Mouse (Mus musculus): Measurements from ENCODE around the gene Armc5. TPM values are rescaled to one million over a fixed set of nuclear protein-coding genes. Genes with fewer than 3 reads are reported as not detected.

Armc5 gene
- polyA plus RNA-seq, 1 experiment, result not detected

- no peak overlapping the region for H3K4me3 ChIP-seq (ENCODE audit: insufficient read depth, low read depth, low read length)
- H3K4me1 ChIP-seq (ENCODE audit: control insufficient read depth, insufficient read depth, low read length), result peaks cover 10% of the 10 kb centered on the region
- TF ChIP-seq POLR2A (IDR thresholded peaks at IDR 0.05; ENCODE audit: insufficient read depth, low read depth, low read length) (no peak), CTCF (IDR thresholded peaks at IDR 0.05; ENCODE audit: insufficient read depth, low read depth, low read length) (no peak)
- H3K27ac ChIP-seq (ENCODE audit: insufficient read depth, low read depth, low read length), result no peak overlapping the region
- 96% methylated on average over 16 of the region's 16 CpGs for WGBS
These were observed 5.2 kb downstream of the Armc5 start for GRCm38 (mm10) chr7:128242331-128242730.

DNA sequence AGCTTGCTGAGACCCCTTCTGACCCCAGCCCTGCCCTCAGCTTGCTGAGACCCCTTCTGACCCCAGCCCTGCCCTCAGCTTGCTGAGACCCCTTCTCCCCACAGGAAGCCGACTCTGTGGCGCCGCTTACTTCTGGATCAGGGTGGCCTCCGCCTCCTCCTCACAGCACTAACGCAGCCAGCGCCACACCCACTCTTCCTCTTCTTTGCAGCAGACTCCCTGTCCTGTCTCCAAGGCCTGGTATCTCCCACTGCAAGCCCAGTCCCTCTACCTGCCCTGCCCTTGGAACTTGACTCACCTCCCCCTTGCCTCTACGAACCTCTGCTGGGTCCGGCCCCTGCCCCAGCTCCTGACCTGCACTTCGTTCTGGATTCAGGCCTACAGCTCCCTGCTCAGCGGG, 6.8 kb downstream of the Armc5 start:
- peaks cover 10% of the 10 kb centered on the region for H3K4me1 ChIP-seq (ENCODE audit: control insufficient read depth, insufficient read depth, low read length)
- H3K27ac ChIP-seq (ENCODE audit: insufficient read depth, low read depth, low read length), result no peak overlapping the region
- WGBS, result 75% methylated on average over 10 of the region's 10 CpGs
- no peak overlapping the region for H3K4me3 ChIP-seq (ENCODE audit: insufficient read depth, low read depth, low read length)
- TF ChIP-seq CTCF (IDR thresholded peaks at IDR 0.05; ENCODE audit: insufficient read depth, low read depth, low read length), result no peak
- no peak for TF ChIP-seq POLR2A (IDR thresholded peaks at IDR 0.05; ENCODE audit: insufficient read depth, low read depth, low read length)

DNA sequence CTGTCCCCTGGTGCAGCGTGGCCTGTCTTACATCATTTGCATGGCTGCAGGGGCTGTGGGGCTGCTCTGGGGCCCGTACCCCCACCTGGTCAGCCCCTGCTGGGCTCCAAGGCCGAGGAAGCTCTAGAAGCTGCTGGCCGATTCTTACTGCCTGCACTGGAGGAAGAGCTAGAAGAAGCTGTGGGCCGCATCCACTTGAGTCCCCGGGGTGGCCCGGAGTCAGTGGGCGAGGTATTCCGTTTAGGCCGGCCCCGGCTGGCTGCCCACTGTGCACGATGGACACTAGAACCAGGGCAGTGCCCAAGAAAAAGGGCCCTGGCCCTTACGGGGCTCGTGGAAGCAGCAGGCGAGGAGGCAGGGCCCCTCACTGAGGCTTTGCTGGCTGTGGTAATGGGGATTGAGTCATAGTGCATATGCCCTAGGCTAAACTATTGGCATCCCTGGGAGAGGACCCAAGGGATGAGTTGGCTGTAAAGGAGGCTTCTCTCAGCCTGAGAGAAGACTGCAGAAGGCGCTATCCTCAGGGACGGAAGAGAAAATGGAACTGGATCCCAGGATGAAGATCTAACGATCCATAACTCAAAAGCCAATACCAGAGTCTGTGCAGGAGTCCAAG, 7.4 kb downstream of the Armc5 start:
- H3K4me1 ChIP-seq (ENCODE audit: control insufficient read depth, insufficient read depth, low read length), result peaks cover 10% of the 10 kb centered on the region
- H3K4me3 ChIP-seq (ENCODE audit: insufficient read depth, low read depth, low read length), result no peak overlapping the region
- H3K27ac ChIP-seq (ENCODE audit: insufficient read depth, low read depth, low read length), result no peak overlapping the region
- 90% methylated on average over 18 of the region's 18 CpGs for WGBS
- TF ChIP-seq CTCF (IDR thresholded peaks at IDR 0.05; ENCODE audit: insufficient read depth, low read depth, low read length), result no peak
- no peak for TF ChIP-seq POLR2A (IDR thresholded peaks at IDR 0.05; ENCODE audit: insufficient read depth, low read depth, low read length)

DNA sequence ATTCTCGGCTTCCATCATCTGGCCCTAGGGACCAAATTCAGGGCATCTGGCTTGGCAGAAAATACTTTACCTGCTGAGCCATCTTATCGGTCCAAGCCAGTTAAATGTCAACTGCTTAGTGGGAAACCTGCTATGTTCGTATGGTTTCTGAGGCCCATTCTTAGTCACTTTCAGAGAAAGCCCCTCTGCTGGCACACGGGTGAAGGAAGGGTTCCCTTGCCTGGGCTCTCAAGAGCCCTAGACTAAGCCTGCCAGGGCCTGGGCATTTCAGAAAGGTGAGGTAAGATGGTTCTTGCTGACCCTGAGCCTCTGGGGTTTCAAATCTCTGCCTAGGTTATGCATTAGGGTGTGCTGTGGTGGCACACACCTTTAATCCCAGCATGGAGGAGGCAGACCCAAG, 8.4 kb downstream of the Armc5 start:
- 85% methylated on average over 4 of the region's 4 CpGs for WGBS

DNA sequence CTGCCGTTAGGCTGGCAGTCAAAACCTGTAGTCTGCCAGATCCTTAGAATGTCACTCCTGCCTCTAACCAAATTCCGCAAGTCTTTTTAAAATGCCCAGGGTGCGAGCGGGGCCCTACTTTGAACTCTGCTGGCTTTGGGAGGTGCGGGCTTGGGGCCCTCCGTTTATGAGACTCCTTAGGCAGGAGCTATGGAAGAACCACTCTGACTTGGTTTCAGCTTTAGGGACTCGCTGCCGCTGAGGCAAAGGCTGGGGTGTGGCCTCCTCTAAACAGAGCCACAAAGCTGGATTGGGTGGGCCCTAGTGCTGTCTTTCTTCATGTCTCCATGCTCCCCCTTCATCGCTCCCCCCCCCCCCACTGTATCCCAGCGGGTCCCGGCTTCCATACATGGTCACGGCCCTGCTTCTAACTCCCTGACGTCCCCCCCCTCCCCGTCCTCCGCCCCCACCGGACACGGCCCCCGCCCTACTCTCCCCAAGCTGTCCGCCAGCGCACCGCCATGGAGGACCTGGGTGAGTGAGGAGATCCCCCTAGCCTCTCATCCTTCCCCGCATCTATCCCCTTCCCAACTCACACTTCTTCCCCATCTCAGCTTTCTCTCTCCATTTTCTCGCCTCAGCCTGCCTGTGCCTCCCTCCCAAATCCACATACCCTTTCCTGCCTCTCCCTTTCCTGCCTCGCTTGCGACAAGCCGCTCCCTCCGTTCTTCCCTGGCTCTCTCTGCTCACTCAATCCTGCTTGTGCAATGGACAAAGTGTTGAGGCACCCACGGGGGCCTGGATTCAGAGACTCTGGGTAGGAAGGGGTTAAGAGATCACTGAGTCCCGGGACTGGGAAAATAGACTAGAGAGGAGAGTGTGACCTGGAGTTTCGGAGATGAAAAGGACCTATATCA, 9.6 kb downstream of the Armc5 start, which contains the start of gene Tgfb1i1:
Tgfb1i1 (plus strand) TSS at position 317 of the 896 bp plus-strand sequence.
- Histone ChIP-seq H3K4me1 (ENCODE audit: control insufficient read depth, insufficient read depth, low read length) (peaks cover 7% of the 10 kb centered on the region), H3K4me3 (ENCODE audit: insufficient read depth, low read depth, low read length) (peak within 1 kb of the TSS; percentile 40), H3K27ac (ENCODE audit: insufficient read depth, low read depth, low read length) (peak within 1 kb of the TSS; percentile 35; the same call in 1 of the 2 replicates)
- 3% methylated on average over 27 of the region's 30 CpGs for WGBS
- TF ChIP-seq CTCF (IDR thresholded peaks at IDR 0.05; ENCODE audit: insufficient read depth, low read depth, low read length) (no peak), POLR2A (IDR thresholded peaks at IDR 0.05; ENCODE audit: insufficient read depth, low read depth, low read length) (no peak)

More for the DNA sequence above, 8.4 kb downstream of the Armc5 start:
- H3K4me1 ChIP-seq (ENCODE audit: control insufficient read depth, insufficient read depth, low read length), result peaks cover 7% of the 10 kb centered on the region
- TF ChIP-seq CTCF (IDR thresholded peaks at IDR 0.05; ENCODE audit: insufficient read depth, low read depth, low read length), result no peak
- no peak for TF ChIP-seq POLR2A (IDR thresholded peaks at IDR 0.05; ENCODE audit: insufficient read depth, low read depth, low read length)
- no peak overlapping the region for H3K4me3 ChIP-seq (ENCODE audit: insufficient read depth, low read depth, low read length)
- no peak overlapping the region for H3K27ac ChIP-seq (ENCODE audit: insufficient read depth, low read depth, low read length)

DNA sequence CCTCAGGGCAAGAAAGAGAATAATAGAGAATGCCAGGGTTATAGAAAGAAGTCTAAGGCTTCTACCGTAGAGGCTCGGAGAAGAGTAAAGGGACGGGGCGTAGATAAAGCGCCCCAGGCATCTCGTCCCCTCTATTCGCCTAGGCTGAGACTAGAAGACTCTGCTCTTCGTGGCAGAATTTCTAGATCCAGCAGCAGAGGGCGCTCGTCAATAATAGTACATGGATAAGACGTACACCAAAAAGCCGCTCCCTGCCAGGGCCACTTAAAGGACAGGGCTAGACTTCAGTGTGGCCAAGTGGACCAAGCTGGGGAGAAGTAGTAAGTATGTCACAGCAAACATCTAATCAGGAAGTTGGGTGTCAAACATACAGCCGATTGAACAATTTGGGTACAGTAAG, 10.3 kb downstream of the Armc5 start:
- Histone ChIP-seq H3K27ac (ENCODE audit: insufficient read depth, low read depth, low read length) (peak overlapping the region; percentile 35; the same call in 1 of the 2 replicates), H3K4me1 (ENCODE audit: control insufficient read depth, insufficient read depth, low read length) (peaks cover 13% of the 10 kb centered on the region), H3K4me3 (ENCODE audit: insufficient read depth, low read depth, low read length) (peak overlapping the region; percentile 40)
- no peak for TF ChIP-seq POLR2A (IDR thresholded peaks at IDR 0.05; ENCODE audit: insufficient read depth, low read depth, low read length)
- 0 out of 2 replicates have a peak, but pooled peaks have one; percentile 27 for TF ChIP-seq CTCF (IDR thresholded peaks at IDR 0.05; ENCODE audit: insufficient read depth, low read depth, low read length)
- WGBS, result 1% methylated on average over 13 of the region's 13 CpGs

GRCm38 (mm10) chr7:128248081-128249042, 11.2 kb downstream of the Armc5 start:
- no peak for TF ChIP-seq CTCF (IDR thresholded peaks at IDR 0.05; ENCODE audit: insufficient read depth, low read depth, low read length)
- TF ChIP-seq POLR2A (IDR thresholded peaks at IDR 0.05; ENCODE audit: insufficient read depth, low read depth, low read length), result no peak
- no peak overlapping the region for H3K4me3 ChIP-seq (ENCODE audit: insufficient read depth, low read depth, low read length)
- H3K4me1 ChIP-seq (ENCODE audit: control insufficient read depth, insufficient read depth, low read length), result peaks cover 22% of the 10 kb centered on the region
- H3K27ac ChIP-seq (ENCODE audit: insufficient read depth, low read depth, low read length), result no peak overlapping the region
- 88% methylated on average over 10 of the region's 10 CpGs for WGBS

DNA sequence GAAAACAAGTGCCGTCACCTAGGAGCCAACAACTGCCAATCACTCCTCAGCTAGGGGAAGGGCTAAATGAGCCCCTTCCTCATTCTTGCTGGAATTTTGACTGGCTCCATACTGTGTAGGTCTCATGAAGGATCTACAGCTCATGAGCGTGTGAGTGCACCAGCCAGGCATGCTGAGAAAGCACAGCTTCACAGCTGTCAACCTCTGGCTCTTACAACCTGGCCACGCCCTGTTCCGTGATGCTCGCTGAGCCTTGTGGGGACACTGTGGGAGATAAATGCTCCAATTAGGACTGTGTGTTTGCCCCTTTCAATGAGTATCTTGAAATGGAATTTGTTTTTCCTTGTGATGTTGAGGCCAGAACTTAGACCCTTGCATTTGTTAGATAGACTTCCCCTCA, 12.9 kb downstream of the Armc5 start:
- peaks cover 22% of the 10 kb centered on the region for H3K4me1 ChIP-seq (ENCODE audit: control insufficient read depth, insufficient read depth, low read length)
- no peak overlapping the region for H3K27ac ChIP-seq (ENCODE audit: insufficient read depth, low read depth, low read length)
- TF ChIP-seq CTCF (IDR thresholded peaks at IDR 0.05; ENCODE audit: insufficient read depth, low read depth, low read length), result no peak
- no peak for TF ChIP-seq POLR2A (IDR thresholded peaks at IDR 0.05; ENCODE audit: insufficient read depth, low read depth, low read length)
- WGBS, result 92% methylated on average over 5 of the region's 5 CpGs
- no peak overlapping the region for H3K4me3 ChIP-seq (ENCODE audit: insufficient read depth, low read depth, low read length)
